Mouse (Mus musculus) kidney, postnatal 25 days (tissue): ENCODE data around the gene P2rx7.
"Not testable (repeated sequence)": the region's sequence is repeated elsewhere in the genome, so short reads cannot be mapped to it uniquely, and the experiment has no call there.

ENCODE experiments used
- DNase-seq, 2 experiments: peaks; one replicate each; pipeline ENCODE4 v3.0.0; 2021; ENCODE audit warnings: mixed read lengths in 2 of 2

Gene P2rx7

GRCm38 (mm10) chr5:122647256-122647924 lies 3.7 kb downstream of the P2rx7 start:
- peak; percentile 10 to 47 for DNase-seq

GRCm38 (mm10) chr5:122647952-122648374 lies 4.3 kb downstream of the P2rx7 start:
- not testable (repeated sequence) for DNase-seq

DNA sequence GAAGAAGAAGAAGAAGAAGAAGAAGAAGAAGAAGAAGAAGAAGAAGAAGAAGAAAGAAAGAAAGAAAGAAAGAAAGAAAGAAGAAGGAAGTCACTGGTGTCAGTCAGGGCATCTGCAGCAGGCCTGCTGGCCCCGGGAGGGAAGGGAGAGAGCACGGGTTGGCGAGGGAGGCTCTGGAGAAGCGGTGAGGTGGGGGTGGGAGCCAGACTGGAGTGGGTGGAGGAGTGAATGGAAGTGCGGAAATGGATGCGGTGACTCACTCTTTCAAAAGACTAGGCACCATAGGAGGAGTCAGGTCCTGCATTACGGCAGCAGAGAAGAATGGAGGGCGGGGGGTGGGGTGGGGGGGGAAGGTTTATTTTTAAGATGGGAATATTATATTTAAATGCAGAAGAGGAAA lies 5.6 kb downstream of the P2rx7 start:
- no peak for DNase-seq

GRCm38 (mm10) chr5:122650100-122650499 lies 6.4 kb downstream of the P2rx7 start:
- no peak for DNase-seq

GRCm38 (mm10) chr5:122652506-122652905 lies 8.8 kb downstream of the P2rx7 start:
- DNase-seq: no peak

- DNase-seq: no peak
Observed at GRCm38 (mm10) chr5:122653112-122653445, 9.4 kb downstream of the P2rx7 start.

DNA sequence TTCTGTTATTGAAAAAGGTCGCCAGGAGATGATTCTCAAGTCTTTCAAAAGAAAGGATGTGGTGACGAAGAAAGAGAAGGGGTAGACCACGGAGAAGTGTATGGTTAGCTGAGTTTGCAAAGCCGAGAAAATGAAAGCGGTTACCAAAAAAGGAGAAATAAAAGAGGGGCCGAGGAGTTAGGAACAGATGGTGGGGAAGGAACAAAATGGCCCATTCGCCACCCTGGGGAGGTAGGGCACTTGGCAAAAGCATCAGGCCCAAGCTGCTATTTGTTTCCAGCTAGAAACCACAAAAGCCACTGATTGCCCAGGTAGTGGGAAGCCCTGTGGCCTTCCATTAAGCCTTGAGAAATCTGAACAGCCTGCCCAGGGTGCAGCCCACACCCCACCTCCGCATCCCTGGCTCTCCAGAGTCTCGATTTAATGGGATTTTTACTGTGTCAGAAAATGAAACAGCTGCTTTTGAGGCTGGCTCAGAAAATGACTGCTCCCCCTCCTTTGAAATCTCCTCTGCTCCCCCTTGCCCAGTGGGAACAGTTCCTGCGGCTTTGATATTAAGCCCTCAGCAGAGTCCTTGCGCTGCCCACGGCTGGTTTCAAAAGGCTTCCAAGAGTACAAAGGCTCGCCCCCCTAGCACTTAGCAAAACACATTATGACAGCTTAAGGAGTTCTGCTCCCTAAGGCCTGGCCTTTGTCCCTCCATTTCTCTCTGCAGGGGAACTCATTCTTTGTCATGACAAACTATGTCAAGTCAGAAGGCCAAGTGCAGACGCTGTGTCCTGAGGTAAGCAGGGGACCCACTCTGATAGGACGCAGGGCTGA lies 9.9 kb downstream of the P2rx7 start:
- DNase-seq: peak in 1 of 2 experiments; percentile 46

GRCm38 (mm10) chr5:122654268-122654573 lies 10.5 kb downstream of the P2rx7 start:
- no peak for DNase-seq

DNA sequence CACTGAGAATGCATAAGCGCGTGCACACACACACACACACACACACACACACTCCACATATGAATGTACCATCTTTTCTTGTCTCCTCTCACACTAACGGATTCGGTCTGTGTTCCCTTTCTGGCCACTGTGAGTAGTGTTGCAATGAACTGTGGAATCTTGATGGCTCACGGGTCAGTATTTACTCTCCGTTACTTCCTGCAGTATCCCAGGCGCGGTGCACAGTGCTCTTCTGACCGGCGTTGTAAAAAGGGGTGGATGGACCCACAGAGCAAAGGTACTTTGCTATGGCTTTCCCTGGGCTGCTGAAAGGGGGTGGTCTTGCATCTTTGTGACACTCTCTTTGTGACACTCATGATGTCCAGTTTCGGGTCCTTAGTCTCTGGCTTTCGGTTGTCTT lies 13.1 kb downstream of the P2rx7 start:
- no peak for DNase-seq

DNA sequence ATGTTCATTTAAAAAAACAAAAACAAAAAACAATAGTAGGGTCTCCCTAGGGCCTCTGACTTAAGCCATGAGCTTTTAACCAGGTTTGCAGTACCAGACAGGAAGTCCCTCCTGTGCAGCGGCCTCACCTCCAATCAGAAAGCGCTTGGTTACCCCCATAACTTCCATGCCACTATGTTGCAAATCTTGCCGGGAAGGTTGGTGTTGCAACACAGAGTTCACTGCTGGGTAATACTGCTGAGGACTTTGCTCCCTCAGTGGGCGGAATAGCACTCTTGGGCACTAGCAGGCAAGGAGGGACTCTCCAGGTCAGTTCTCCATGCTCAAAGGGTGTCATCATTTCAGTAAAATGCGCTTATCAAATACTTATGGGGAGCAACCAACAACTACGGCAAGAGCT lies 18.8 kb downstream of the P2rx7 start:
- DNase-seq: peak; percentile 16 to 61

GRCm38 (mm10) chr5:122665036-122665435 lies 21.3 kb downstream of the P2rx7 start:
- DNase-seq: no peak

DNA sequence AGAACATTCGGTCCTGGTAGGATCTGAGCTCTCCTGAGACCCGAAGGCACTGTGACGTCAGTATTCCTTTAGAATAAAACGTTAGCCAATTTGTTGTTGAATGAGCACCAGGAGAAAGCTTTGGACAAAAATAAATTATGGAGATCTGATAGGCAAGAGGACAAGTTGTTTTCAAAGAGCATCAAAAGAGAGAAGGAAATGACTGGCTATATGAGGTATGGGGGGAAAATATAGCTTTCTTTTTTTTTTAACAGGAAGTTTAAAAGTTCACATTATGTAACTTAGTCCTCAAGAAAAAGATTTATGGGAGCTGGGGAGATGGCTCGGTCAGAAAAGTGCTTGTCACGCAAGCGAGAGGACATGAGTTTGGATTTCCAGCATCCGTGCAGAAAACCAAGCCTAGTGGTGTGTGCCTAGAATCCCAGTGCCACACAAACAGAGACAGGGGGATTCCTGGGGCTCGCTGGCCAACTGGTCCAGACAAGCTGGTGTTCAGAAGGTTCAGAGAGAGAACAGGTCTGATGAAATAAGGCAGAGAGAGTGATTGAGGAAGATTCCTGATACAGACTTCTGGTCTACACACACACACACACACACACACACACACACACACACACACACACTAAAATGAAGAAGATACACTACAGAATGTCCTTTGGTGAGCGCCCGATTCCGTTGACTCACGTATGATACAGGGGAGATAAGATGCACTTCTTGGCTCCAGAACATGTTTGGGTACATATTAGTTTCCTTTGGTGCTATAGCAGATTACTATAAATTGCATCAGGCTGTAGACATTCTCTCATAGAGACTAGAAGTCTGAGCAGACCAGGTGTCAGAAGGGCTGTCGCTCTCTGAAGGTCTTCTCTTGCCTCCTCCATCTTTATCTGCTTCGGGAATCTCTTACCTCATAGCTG lies 25.5 kb downstream of the P2rx7 start:
- peak in 1 of 2 experiments; percentile 63 for DNase-seq

- peak in 1 of 2 experiments; percentile 39 for DNase-seq
Observed at GRCm38 (mm10) chr5:122671641-122672040, 27.9 kb downstream of the P2rx7 start.

DNA sequence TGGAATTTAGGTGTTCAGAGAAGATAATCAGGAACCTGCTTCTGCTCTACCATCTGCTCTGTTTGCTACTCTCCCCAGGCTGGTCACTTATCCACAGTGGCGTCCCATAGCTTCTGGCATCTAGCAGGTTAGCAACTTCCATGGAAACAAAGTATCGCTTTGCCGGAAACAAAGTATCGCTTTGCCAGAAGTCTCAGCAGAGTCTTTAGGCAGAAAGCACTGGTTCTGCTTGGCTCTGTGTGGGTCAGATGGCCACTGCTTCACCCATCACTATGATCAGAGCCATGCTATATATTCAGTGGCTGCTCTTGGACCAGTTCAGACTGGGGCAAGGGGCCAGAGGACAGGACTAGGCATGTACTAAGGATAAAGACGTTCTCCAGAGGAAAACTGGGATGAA lies 28.6 kb downstream of the P2rx7 start:
- DNase-seq: no peak

GRCm38 (mm10) chr5:122676002-122676401 lies 32.3 kb downstream of the P2rx7 start:
- no peak for DNase-seq

DNA sequence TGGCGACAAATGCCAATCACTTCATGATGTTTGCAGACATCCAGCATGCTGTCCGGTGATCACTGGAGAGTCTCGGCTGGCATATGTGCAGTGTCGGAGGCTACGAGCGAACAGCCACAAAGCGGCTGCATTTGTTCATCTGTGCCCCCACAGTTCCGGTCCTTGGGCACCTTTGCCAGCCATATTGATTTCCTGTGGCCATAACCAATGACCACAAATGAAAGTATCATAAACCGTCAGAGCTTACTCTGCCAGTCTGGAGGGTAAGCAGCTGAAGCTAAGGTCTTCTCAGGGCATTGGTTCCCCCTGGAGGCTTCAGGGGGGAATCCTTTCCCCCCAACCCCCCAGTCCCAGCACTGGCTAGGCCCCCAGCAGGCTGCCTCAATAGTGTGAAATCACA lies 34.3 kb downstream of the P2rx7 start:
- no peak for DNase-seq

- DNase-seq: no peak
Observed at GRCm38 (mm10) chr5:122679881-122680280, 36.2 kb downstream of the P2rx7 start.

- DNase-seq: no peak
Observed at GRCm38 (mm10) chr5:122681276-122681675, 37.6 kb downstream of the P2rx7 start.

DNA sequence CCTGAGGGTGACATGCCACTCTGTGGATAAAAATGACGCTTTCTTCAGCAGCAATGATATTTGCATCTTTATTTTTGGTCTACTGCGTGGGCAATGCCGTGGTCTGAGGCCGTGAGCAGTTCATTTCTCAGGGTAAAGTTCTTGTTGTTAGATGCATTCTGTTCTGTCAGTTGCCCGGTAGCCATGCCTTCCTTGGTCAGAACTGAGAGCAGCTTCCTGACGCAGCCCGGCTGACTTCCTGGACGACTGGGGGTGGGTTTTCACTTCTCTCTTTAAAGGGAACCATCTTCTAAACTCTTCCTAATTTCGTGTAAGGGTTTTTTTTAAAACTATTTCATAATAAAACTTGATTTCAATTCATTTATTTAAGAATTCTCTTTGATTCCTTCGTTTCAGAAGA lies 40.2 kb downstream of the P2rx7 start:
- no peak for DNase-seq

DNA sequence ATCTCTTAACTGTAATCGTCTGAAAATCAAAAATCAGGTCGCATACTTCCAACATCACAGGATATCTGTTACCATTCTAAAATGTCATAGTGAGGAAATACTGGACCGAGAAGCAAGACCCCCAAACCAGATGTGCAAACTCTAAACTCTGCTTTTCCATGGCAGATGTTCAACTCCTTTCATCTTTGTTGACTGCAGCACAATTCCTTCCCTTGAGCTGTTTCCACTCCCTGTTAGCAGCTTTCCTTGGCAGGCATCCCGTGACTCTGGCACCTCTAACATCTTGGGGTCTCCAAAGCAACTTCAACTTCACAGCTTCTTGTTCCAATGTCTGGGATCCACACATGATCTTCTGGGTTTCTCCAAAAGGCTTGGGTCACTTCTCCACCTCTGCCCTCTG lies 43.7 kb downstream of the P2rx7 start:
- DNase-seq: no peak

DNA sequence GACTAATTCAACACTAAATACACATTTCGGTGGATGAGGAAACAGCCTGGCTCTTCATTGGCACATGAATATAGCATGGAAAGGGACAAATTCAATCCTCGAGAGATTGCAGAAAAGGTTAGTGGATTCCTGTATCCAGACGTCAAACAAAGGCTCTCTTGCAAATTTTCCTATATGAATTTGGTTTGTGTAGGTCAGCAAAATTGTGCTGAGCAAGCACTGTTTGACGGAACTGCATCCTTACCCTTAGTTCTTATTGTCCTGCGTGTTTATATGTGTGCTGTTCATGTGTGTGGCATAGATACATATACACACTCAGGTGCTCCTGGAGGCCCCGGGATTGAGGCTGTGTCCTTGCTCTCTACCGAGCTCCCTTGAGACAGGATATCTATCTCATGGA lies 45.4 kb downstream of the P2rx7 start:
- no peak for DNase-seq

DNA sequence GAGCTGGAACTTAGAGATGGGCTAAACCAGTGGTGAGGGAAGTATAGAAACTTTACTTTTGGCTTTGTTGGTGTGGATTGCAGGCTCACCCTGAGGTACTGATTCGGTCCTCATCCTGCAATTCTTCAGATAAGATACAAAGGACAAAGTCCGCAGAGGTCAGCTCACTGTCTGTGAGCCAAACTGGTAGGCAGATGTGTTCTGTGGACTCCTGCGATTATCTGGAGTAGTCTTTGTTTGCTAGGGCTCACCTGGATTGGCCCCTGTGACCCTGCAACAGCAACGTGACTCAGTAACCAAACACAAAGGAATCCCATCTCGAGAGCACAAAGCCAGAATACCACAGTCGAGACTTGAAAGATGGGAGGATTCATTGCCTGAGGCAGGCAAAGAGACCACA lies 46.8 kb downstream of the P2rx7 start:
- DNase-seq: no peak

- DNase-seq: peak in 1 of 2 experiments; percentile 40
Observed at GRCm38 (mm10) chr5:122693431-122694207, 49.9 kb downstream of the P2rx7 start.
